Mouse (Mus musculus): ENCODE results near the gene Gm3139. TPM values are rescaled to one million over a fixed set of nuclear protein-coding genes. Genes with fewer than 3 reads are reported as not detected.
"Not testable (repeated sequence)": the region's sequence is repeated elsewhere in the genome, so short reads cannot be mapped to it uniquely, and the experiment has no call there.

The Gm3139 gene
- not detected in 2 replicates for polyA plus RNA-seq (2014; fragmentation: Nextera tagmentation; extraction: Ambion mirVana)

GRCm38 (mm10) chr5:94525987-94526386 lies at the start of gene Gm3139:
Gene Gm3139, plus strand, starts transcription at chr5:94526287.
- H3K4me3 ChIP-seq (ENCODE audit: low read depth, low read length); ATAC-seq (replicated peaks; ENCODE audit: low FRiP score); H3K27me3 ChIP-seq (replicated peaks; ENCODE audit: control insufficient read depth, insufficient read depth, low read length); H3K9ac ChIP-seq (ENCODE audit: low read depth, low read length); H3K4me1 ChIP-seq (replicated peaks; ENCODE audit: control insufficient read depth, insufficient read depth, low read length); DNase-seq (ENCODE audit: low spot score); H3K36me3 ChIP-seq (ENCODE audit: control insufficient read depth, insufficient read depth, low read length); H3K27ac ChIP-seq (ENCODE audit: low read depth, low read length); H3K9me3 ChIP-seq (ENCODE audit: control insufficient read depth, low read length); H3K4me2 ChIP-seq: not testable (repeated sequence)
- WGBS: no CpG with 5 or more reads among the region's 2 CpGs

Other genes starting within 250 kb of the Gm3139 start
- 0.21 and 0.35 TPM in 2 replicates for gene A430089I19Rik, start 219.5 kb upstream of the Gm3139 start, polyA plus RNA-seq (2014; fragmentation: Nextera tagmentation; extraction: Ambion mirVana)
- not detected in 2 replicates for gene Gm6502, start 211.9 kb upstream of the Gm3139 start, polyA plus RNA-seq (2014; fragmentation: Nextera tagmentation; extraction: Ambion mirVana)
- gene AA792892, start 186.5 kb upstream of the Gm3139 start, polyA plus RNA-seq (2014; fragmentation: Nextera tagmentation; extraction: Ambion mirVana): not detected in 2 replicates
- not detected in 2 replicates for gene Gm7682, start 80.5 kb upstream of the Gm3139 start, polyA plus RNA-seq (2014; fragmentation: Nextera tagmentation; extraction: Ambion mirVana)
- gene Gm3147, start 90.1 kb downstream of the Gm3139 start, polyA plus RNA-seq (2014; fragmentation: Nextera tagmentation; extraction: Ambion mirVana): not detected in 2 replicates
- gene Gm6509, start 97.7 kb downstream of the Gm3139 start, polyA plus RNA-seq (2014; fragmentation: Nextera tagmentation; extraction: Ambion mirVana): not detected in 2 replicates
- not detected in 2 replicates for gene Gm6205, start 122.1 kb downstream of the Gm3139 start, polyA plus RNA-seq (2014; fragmentation: Nextera tagmentation; extraction: Ambion mirVana)

Data from liver, embryonic 11.5 days (tissue).